Mouse (Mus musculus) G1E (cell line): ENCODE measurements at regions not wholly inside any gene's neighbourhood (a gene's known extent, or its start where the extent isn't known, plus 50 kb on each side); places are given as distances from the start of the nearest gene placed in this dataset.
"Not testable (repeated sequence)": the region's sequence is repeated elsewhere in the genome, so short reads cannot be mapped to it uniquely, and the experiment has no call there.

ENCODE experiments used
- ATAC-seq: 2 replicates; pipeline ENCODE4 v1.8.0; 2016; ENCODE audit warnings: mild to moderate bottlenecking; ENCODE audit not compliant: insufficient number of reproducible peaks, poor library complexity, low FRiP score, severe bottlenecking; ENCODE audit errors: extremely low read depth
- DNase-seq: peaks from one replicate; pipeline ENCODE4 v3.0.0; 2012; ENCODE audit warnings: low spot score
- H3K27me3 ChIP-seq: 2 replicates; pipeline ENCODE4 v1.6.1; 2012; ENCODE audit warnings: mild to moderate bottlenecking, low read length, inconsistent platforms; ENCODE audit not compliant: insufficient read depth
- H3K36me3 ChIP-seq: replicated peaks from 2 replicates; pipeline ENCODE3; 2012; ENCODE audit warnings: mild to moderate bottlenecking, inconsistent platforms
- H3K4me1 ChIP-seq: 2 replicates; pipeline ENCODE4 v1.6.1; 2012; ENCODE audit warnings: low read depth, low read length, inconsistent platforms, mixed read lengths; ENCODE audit not compliant: insufficient read depth
- H3K4me3 ChIP-seq: 2 replicates; pipeline ENCODE4 v1.5.1; 2012; ENCODE audit warnings: low read depth, mild to moderate bottlenecking, inconsistent platforms, low read length, moderate library complexity, mixed read lengths
- H3K9me3 ChIP-seq: replicated peaks from 2 replicates; pipeline ENCODE4 v1.6.1; 2012; ENCODE audit warnings: inconsistent platforms
- CTCF ChIP-seq: IDR thresholded peaks from 2 replicates; pipeline ENCODE4 v1.5.1; 2012; ENCODE audit warnings: low read depth, low read length, inconsistent platforms, mixed read lengths
- GATA1 ChIP-seq: IDR thresholded peaks from 2 replicates; pipeline ENCODE4 v1.6.1; 2012; ENCODE audit warnings: borderline replicate concordance, low read length, inconsistent platforms, mixed read lengths
- GATA2 ChIP-seq: IDR thresholded peaks from 2 replicates; pipeline ENCODE4 v1.6.1; 2012; ENCODE audit warnings: low read depth, low read length, inconsistent platforms, borderline replicate concordance
- POLR2AphosphoS5 ChIP-seq: IDR thresholded peaks from 2 replicates; pipeline ENCODE4 v1.6.1; 2012; ENCODE audit warnings: low read depth, low read length, inconsistent platforms; ENCODE audit not compliant: insufficient replicate concordance
- TAL1 ChIP-seq: conservative IDR thresholded peaks from 2 replicates; pipeline ENCODE4 v1.6.1; 2012; ENCODE audit warnings: low read depth, low read length, inconsistent platforms, mixed read lengths

GRCm38 (mm10) chr12:74825664-74826063 lies 351.5 kb downstream of the Kcnh5 start:
- H3K4me3 ChIP-seq = no peak overlapping the region
- no peak for ATAC-seq

GRCm38 (mm10) chr12:74824735-74825494 lies 352.2 kb downstream of the Kcnh5 start:
- Histone ChIP-seq H3K36me3 (no peaks in the 10 kb centered on the region), H3K4me1 (no peaks in the 10 kb centered on the region), H3K27me3 (no peaks in the 10 kb centered on the region), H3K9me3 (no peaks in the 10 kb centered on the region), H3K4me3 (no peak overlapping the region)
- ATAC-seq (no peak), DNase-seq (no peak)
- TF ChIP-seq CTCF (no peak), POLR2AphosphoS5 (no peak), GATA2 (no peak), GATA1 (no peak), TAL1 (no peak)

More at GRCm38 (mm10) chr12:74825664-74826063, 351.5 kb downstream of the Kcnh5 start:
- no peak for TF ChIP-seq CTCF
- TF ChIP-seq GATA1 = no peak
- no peak for TF ChIP-seq GATA2
- no peak for TF ChIP-seq POLR2AphosphoS5
- no peak for TF ChIP-seq TAL1
- H3K36me3 ChIP-seq = no peaks in the 10 kb centered on the region
- no peaks in the 10 kb centered on the region for H3K27me3 ChIP-seq
- DNase-seq = no peak
- no peaks in the 10 kb centered on the region for H3K4me1 ChIP-seq
- no peaks in the 10 kb centered on the region for H3K9me3 ChIP-seq

GRCm38 (mm10) chr12:74816181-74816580 lies 361.0 kb downstream of the Kcnh5 start:
- not testable (repeated sequence) for H3K4me3 ChIP-seq, H3K9me3 ChIP-seq, H3K27me3 ChIP-seq, ATAC-seq, H3K4me1 ChIP-seq, H3K36me3 ChIP-seq, DNase-seq

GRCm38 (mm10) chr12:74808571-74808970 lies 368.6 kb downstream of the Kcnh5 start:
- H3K9me3 ChIP-seq, H3K27me3 ChIP-seq, H3K36me3 ChIP-seq, H3K4me1 ChIP-seq, DNase-seq, ATAC-seq, H3K4me3 ChIP-seq: not testable (repeated sequence)

GRCm38 (mm10) chr12:74807926-74808325 lies 369.2 kb downstream of the Kcnh5 start:
- not testable (repeated sequence) for H3K4me1 ChIP-seq, H3K4me3 ChIP-seq, H3K36me3 ChIP-seq, DNase-seq, ATAC-seq, H3K27me3 ChIP-seq, H3K9me3 ChIP-seq

- no peaks in the 10 kb centered on the region for H3K36me3 ChIP-seq
- H3K4me1 ChIP-seq = no peaks in the 10 kb centered on the region
- no peak overlapping the region for H3K4me3 ChIP-seq
- DNase-seq = no peak
- peak; percentile 81 for ATAC-seq
- peaks cover 5% of the 10 kb centered on the region; the same call in 1 of the 2 replicates for H3K9me3 ChIP-seq
- H3K27me3 ChIP-seq = no peaks in the 10 kb centered on the region
- TF ChIP-seq CTCF (no peak), GATA1 (no peak), TAL1 (no peak), GATA2 (no peak), POLR2AphosphoS5 (no peak)
These were observed 373.2 kb downstream of the Kcnh5 start for GRCm38 (mm10) chr12:74803740-74804512.

GRCm38 (mm10) chr12:74792036-74792435 lies 385.1 kb downstream of the Kcnh5 start:
- Histone ChIP-seq H3K9me3 (peaks cover 3% of the 10 kb centered on the region; the same call in 1 of the 2 replicates), H3K36me3 (no peaks in the 10 kb centered on the region), H3K4me1 (no peaks in the 10 kb centered on the region), H3K27me3 (no peaks in the 10 kb centered on the region), H3K4me3 (no peak overlapping the region)
- no peak for DNase-seq
- TF ChIP-seq GATA1 (no peak), CTCF (no peak), GATA2 (no peak), POLR2AphosphoS5 (no peak), TAL1 (no peak)
- no peak for ATAC-seq
